Comparison of ENCODE assay signal across 12 mouse cellular contexts in the genomic region with DNA sequence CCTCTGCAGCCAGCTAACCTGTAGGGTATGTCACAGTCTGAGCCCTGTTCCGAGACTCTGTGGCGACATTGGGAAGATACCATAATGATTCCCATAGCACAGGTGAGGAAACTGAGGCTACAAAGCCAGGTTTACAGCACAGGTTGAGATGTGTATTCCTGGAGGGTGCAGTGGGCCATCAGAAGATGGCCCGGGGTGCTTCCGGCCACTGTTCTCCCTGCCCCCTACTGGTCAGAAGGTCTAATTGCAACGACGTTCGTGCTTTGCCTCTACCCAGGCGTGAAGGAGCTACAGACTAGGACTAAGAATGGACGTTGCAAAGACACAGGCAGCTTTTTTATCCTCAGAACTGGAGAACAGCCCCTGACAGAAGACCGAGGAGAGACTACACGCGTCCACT. TPM values are rescaled to one million over a fixed set of nuclear protein-coding genes. Genes with fewer than 3 reads are reported as not detected.
A peak's percentile ranks its signal among the peaks of the same experiment; 100 is the strongest.
DNase-seq lines count a peak whose midpoint lies in the region; ATAC-seq and TF ChIP-seq lines count a peak whose summit lies in the region.
"Had no signal": no experiment of that assay in that cellular context is flagged by ENCODE, and none has a peak within 500 bp of the region (broad histone marks: within the 10 kb centered on the region; RNA-seq: fewer than 3 reads in every experiment).

No protein-coding gene starts in this region.

- no peak overlapping the region for H3K4me2 ChIP-seq in forebrain, postnatal 0 days (ENCODE audit: low read depth)
- H3K4me2 ChIP-seq in forebrain, embryonic 15.5 days (replicated peaks), result no peak overlapping the region
- no peak overlapping the region for H3K4me2 ChIP-seq in midbrain, postnatal 0 days (ENCODE audit: low read depth, low read length, poor library complexity, severe bottlenecking)
- no peak overlapping the region for H3K4me2 ChIP-seq in midbrain, embryonic 16.5 days (ENCODE audit: low read length)
- H3K4me2 ChIP-seq: embryonic facial prominence, embryonic 12.5 days had no signal

- H3K27ac ChIP-seq in forebrain, postnatal 0 days (ENCODE audit: low read depth, low read length), result no peak overlapping the region
- no peak overlapping the region for H3K27ac ChIP-seq in forebrain, embryonic 15.5 days (replicated peaks)
- no peak overlapping the region for H3K27ac ChIP-seq in midbrain, postnatal 0 days (ENCODE audit: low read depth, low read length)
- no peak overlapping the region for H3K27ac ChIP-seq in midbrain, embryonic 16.5 days (ENCODE audit: low read length)
- H3K27ac ChIP-seq: embryonic facial prominence, embryonic 12.5 days had no signal

- TF ChIP-seq CTCF in forebrain, postnatal 0 days (IDR thresholded peaks at IDR 0.05; ENCODE audit: low read depth), result peak; percentile 53
- TF ChIP-seq CTCF in midbrain, postnatal 0 days (IDR thresholded peaks at IDR 0.05), result peak; percentile 51

- H3K9me3 ChIP-seq in forebrain, postnatal 0 days (ENCODE audit: low read length), result no peaks in the 10 kb centered on the region
- H3K9me3 ChIP-seq in forebrain, embryonic 15.5 days, result no peaks in the 10 kb centered on the region
- no peaks in the 10 kb centered on the region for H3K9me3 ChIP-seq in midbrain, postnatal 0 days (ENCODE audit: low read length)
- H3K9me3 ChIP-seq in midbrain, embryonic 16.5 days (replicated peaks; ENCODE audit: control insufficient read depth, low read length, poor library complexity, severe bottlenecking), result no peaks in the 10 kb centered on the region
- H3K9me3 ChIP-seq: embryonic facial prominence, embryonic 12.5 days; megakaryocyte, embryonic 14.5 days had no signal

- 35% methylated on average over 12 of the region's 12 CpGs for WGBS in forebrain, postnatal 0 days
- WGBS in forebrain, embryonic 15.5 days, result 39% methylated on average over 12 of the region's 12 CpGs
- WGBS in midbrain, postnatal 0 days, result 36% methylated on average over 12 of the region's 12 CpGs
- 36% methylated on average over 12 of the region's 12 CpGs for WGBS in midbrain, embryonic 16.5 days

- no peak for ATAC-seq in forebrain, postnatal 0 days
- ATAC-seq in forebrain, embryonic 15.5 days (replicated peaks), result no peak
- ATAC-seq in midbrain, postnatal 0 days (ENCODE audit: low FRiP score), result no peak
- no peak for ATAC-seq in midbrain, embryonic 16.5 days
- ATAC-seq: Patski had no signal

- no peaks in the 10 kb centered on the region for H3K27me3 ChIP-seq in forebrain, postnatal 0 days (ENCODE audit: insufficient read depth, low read length)
- H3K27me3 ChIP-seq in forebrain, embryonic 15.5 days, result no peaks in the 10 kb centered on the region; the same call in 1 of the 2 replicates
- H3K27me3 ChIP-seq in midbrain, postnatal 0 days (ENCODE audit: insufficient read depth, low read length), result no peaks in the 10 kb centered on the region
- no peaks in the 10 kb centered on the region for H3K27me3 ChIP-seq in midbrain, embryonic 16.5 days (ENCODE audit: control insufficient read depth, insufficient read depth, low read depth, low read length)
- H3K27me3 ChIP-seq: embryonic facial prominence, embryonic 12.5 days had no signal

- H3K9ac ChIP-seq in forebrain, postnatal 0 days, result no peak overlapping the region
- no peak overlapping the region for H3K9ac ChIP-seq in forebrain, embryonic 15.5 days (replicated peaks)
- H3K9ac ChIP-seq in midbrain, postnatal 0 days (replicated peaks; ENCODE audit: low read length, poor library complexity, severe bottlenecking), result no peak overlapping the region
- H3K9ac ChIP-seq in midbrain, embryonic 16.5 days (ENCODE audit: low read depth, low read length), result no peak overlapping the region
- H3K9ac ChIP-seq: embryonic facial prominence, embryonic 12.5 days had no signal

- H3K36me3 ChIP-seq in forebrain, postnatal 0 days (ENCODE audit: insufficient read depth), result no peaks in the 10 kb centered on the region
- H3K36me3 ChIP-seq in forebrain, embryonic 15.5 days, result no peaks in the 10 kb centered on the region
- no peaks in the 10 kb centered on the region for H3K36me3 ChIP-seq in midbrain, postnatal 0 days (ENCODE audit: insufficient read depth, low read length)
- no peaks in the 10 kb centered on the region for H3K36me3 ChIP-seq in midbrain, embryonic 16.5 days (ENCODE audit: control insufficient read depth, insufficient read depth, low read length)
- H3K36me3 ChIP-seq: embryonic facial prominence, embryonic 12.5 days had no signal

- H3K4me1 ChIP-seq in forebrain, postnatal 0 days (ENCODE audit: insufficient read depth), result peaks cover 7% of the 10 kb centered on the region; the same call in 1 of the 2 replicates
- peaks cover 16% of the 10 kb centered on the region for H3K4me1 ChIP-seq in forebrain, embryonic 15.5 days
- H3K4me1 ChIP-seq in midbrain, postnatal 0 days (ENCODE audit: insufficient read depth, low read length), result peaks cover 8% of the 10 kb centered on the region; the same call in 1 of the 2 replicates
- H3K4me1 ChIP-seq in midbrain, embryonic 16.5 days (ENCODE audit: control insufficient read depth, insufficient read depth, low read length), result peaks cover 11% of the 10 kb centered on the region; the same call in 1 of the 2 replicates
- H3K4me1 ChIP-seq: embryonic facial prominence, embryonic 12.5 days had no signal

- DNase-seq in forebrain, postnatal 0 days, result no peak
- DNase-seq in midbrain, postnatal 0 days (ENCODE audit: low spot score), result no peak
- peak; percentile 28 for DNase-seq in embryo, embryonic 11 days
- peak; percentile 15 for DNase-seq in thymus, postnatal 14 days
- DNase-seq in spleen, postnatal 4 days (ENCODE audit: low spot score in 2 of 2), result no peak
- DNase-seq in adrenal gland, postnatal 14 days, result no peak

- no peak overlapping the region for H3K4me3 ChIP-seq in forebrain, postnatal 0 days (ENCODE audit: low read depth, low read length)
- no peak overlapping the region for H3K4me3 ChIP-seq in forebrain, embryonic 15.5 days
- H3K4me3 ChIP-seq in midbrain, postnatal 0 days (ENCODE audit: low read depth, low read length), result no peak overlapping the region
- no peak overlapping the region for H3K4me3 ChIP-seq in midbrain, embryonic 16.5 days (ENCODE audit: low read depth, low read length)
- H3K4me3 ChIP-seq: embryonic facial prominence, embryonic 12.5 days; megakaryocyte, embryonic 14.5 days had no signal

RNA-seq across cellular contexts. Expression of gene Rph3a, which starts 10.3 kb away (rescaled TPM):
- total RNA-seq in forebrain, postnatal 0 days (2014; rRNA removed), result 39.2 and 44.1 TPM in 2 replicates
- polyA plus RNA-seq in forebrain, postnatal 0 days (2015; fragmentation: Nextera tagmentation; extraction: Ambion mirVana), result 29.5 and 36.4 TPM in 2 replicates
- 21.1 and 21.3 TPM in 2 replicates for polyA plus RNA-seq in forebrain, embryonic 15.5 days (2015; fragmentation: Nextera tagmentation; extraction: Ambion mirVana)
- total RNA-seq in midbrain, postnatal 0 days (2014; rRNA removed), result 43.6 and 44.6 TPM in 2 replicates
- polyA plus RNA-seq in midbrain, postnatal 0 days (2015; fragmentation: Nextera tagmentation; extraction: Ambion mirVana), result 33.3 and 35.5 TPM in 2 replicates
- polyA plus RNA-seq in midbrain, embryonic 16.5 days (2015; fragmentation: Nextera tagmentation; extraction: Ambion mirVana), result 27.4 and 30.2 TPM in 2 replicates
- total RNA-seq in adrenal gland, postnatal 14 days (2021), result 2.7 and 3.0 TPM in 2 replicates
- polyA plus RNA-seq: heart, embryonic 14.5 days; Patski had no signal

Comparison
In these comparisons a context has a peak if more than half of its experiments do, and no peak if none do; other contexts are left out.
1. DNase-seq: peak in embryo, embryonic 11 days (single experiment) and thymus, postnatal 14 days (single experiment); none in forebrain, postnatal 0 days (single experiment), midbrain, postnatal 0 days (single experiment), spleen, postnatal 4 days (0 of 2) and adrenal gland, postnatal 14 days (single experiment).